ENCODE assay signal across 7 mouse cellular contexts in the genomic region with DNA sequence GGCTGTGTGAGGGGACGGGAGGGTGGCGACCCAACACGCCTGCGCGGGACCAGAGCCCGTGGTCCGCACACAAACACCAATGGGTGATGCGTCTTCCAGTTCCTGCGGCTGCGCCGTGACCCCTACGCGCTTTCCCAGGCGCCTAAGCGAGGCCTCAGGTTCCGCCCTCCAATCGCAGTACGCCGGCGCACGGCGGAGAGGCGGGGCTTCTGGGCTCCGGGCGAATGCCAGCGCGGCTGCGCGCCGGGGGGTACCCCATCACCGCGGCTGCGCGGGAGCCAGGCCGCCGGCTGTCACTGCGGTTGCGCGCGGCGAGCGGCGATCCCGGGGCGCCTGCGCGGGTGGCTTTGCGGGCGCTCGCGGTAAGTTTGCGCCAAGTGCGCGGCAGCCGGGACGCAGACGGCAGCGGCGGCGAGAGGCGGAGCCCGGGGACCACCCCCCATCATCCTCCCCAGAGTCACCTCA. TPM values are rescaled to one million over a fixed set of nuclear protein-coding genes. Genes with fewer than 3 reads are reported as not detected.
DNase-seq lines count a peak whose midpoint lies in the region; ATAC-seq lines count a peak whose summit lies in the region.

A gene (plus strand): TSS at position 314 of the 465 bp plus-strand sequence.

- under 1% methylated on average over 62 of the region's 62 CpGs for WGBS in intestine, embryonic 15.5 days
- WGBS in midbrain, embryonic 10.5 days, result under 1% methylated on average over 52 of the region's 62 CpGs

- H3K27me3 ChIP-seq in intestine, embryonic 15.5 days (replicated peaks), result peaks cover 10% of the 10 kb centered on the region; the same call in 1 of the 2 replicates
- H3K27me3 ChIP-seq in midbrain, embryonic 10.5 days (ENCODE audit: low read depth, poor library complexity, severe bottlenecking), result 0 out of 2 replicates have a peak, but pooled peaks cover 5% of the 10 kb centered on the region

- intact Hi-C loops in gastrocnemius, postnatal 36 days (cut with DNase I), result loop anchor here (5.0 kb wide), 1 partner anchor 195 kb away; a partner anchor contains a TSS
- intact Hi-C loops in left cerebral cortex, postnatal 25 days (cut with DNase I), result no loop called here

- peak within 1 kb of the TSS; percentile 99 for H3K9ac ChIP-seq in intestine, embryonic 15.5 days

- DNase-seq in adrenal gland, adult 2 months, result peak; percentile 100
- DNase-seq in embryo, embryonic 11.5 days (ENCODE audit: low read depth, low spot score), result peak; percentile 100
- peak; percentile 99 for DNase-seq in gastrocnemius, postnatal 36 days
- peak; percentile 100 for DNase-seq in left cerebral cortex, postnatal 25 days (ENCODE audit: low spot score in 2 of 2)
- DNase-seq in midbrain, embryonic 10.5 days (ENCODE audit: low spot score), result peak; percentile 100
- peak; percentile 98 for DNase-seq in right cerebral cortex, postnatal 4 days

- peak; percentile 90 for ATAC-seq in intestine, embryonic 15.5 days

- no peaks in the 10 kb centered on the region for H3K9me3 ChIP-seq in intestine, embryonic 15.5 days
- no peaks in the 10 kb centered on the region for H3K9me3 ChIP-seq in midbrain, embryonic 10.5 days (replicated peaks)

- peak within 1 kb of the TSS; percentile 100 for H3K4me3 ChIP-seq in intestine, embryonic 15.5 days (replicated peaks)
- H3K4me3 ChIP-seq in midbrain, embryonic 10.5 days, result peak within 1 kb of the TSS; percentile 76

- H3K27ac ChIP-seq in intestine, embryonic 15.5 days, result peak within 1 kb of the TSS; percentile 97
- peak within 1 kb of the TSS; percentile 92 for H3K27ac ChIP-seq in midbrain, embryonic 10.5 days (replicated peaks)

- H3K4me1 ChIP-seq in intestine, embryonic 15.5 days (replicated peaks), result peaks cover 16% of the 10 kb centered on the region
- peaks cover 30% of the 10 kb centered on the region for H3K4me1 ChIP-seq in midbrain, embryonic 10.5 days

- peak within 1 kb of the TSS; percentile 81 for H3K4me2 ChIP-seq in intestine, embryonic 15.5 days (replicated peaks)

- no peaks in the 10 kb centered on the region for H3K36me3 ChIP-seq in intestine, embryonic 15.5 days
- H3K36me3 ChIP-seq in midbrain, embryonic 10.5 days, result peaks cover 28% of the 10 kb centered on the region

RNA-seq across cellular contexts. Expression of the gene that starts here (rescaled TPM):
- total RNA-seq in adrenal gland, adult 2 months (2021), result 10 to 100 TPM; 47.1 to 53.2 TPM
- polyA plus RNA-seq in adrenal gland, adult 2 months (2012; rRNA removed), result 69.1 and 70.3 TPM in 2 replicates
- total RNA-seq in gastrocnemius, postnatal 36 days (2021), result 10 to 100 TPM; 10.7 to 14.1 TPM
- polyA plus RNA-seq in intestine, embryonic 15.5 days (2015; fragmentation: Nextera tagmentation; extraction: Ambion mirVana), result 12.8 and 13.5 TPM in 2 replicates
- 10 to 100 TPM; 50.5 to 51.4 TPM for total RNA-seq in left cerebral cortex, postnatal 25 days (2021)
- polyA plus RNA-seq in midbrain, embryonic 10.5 days (2016; fragmentation: Nextera tagmentation; extraction: Ambion mirVana), result 15.8 and 19.0 TPM in 2 replicates

Comparison
In these comparisons a context has a peak if more than half of its experiments do, and no peak if none do; other contexts are left out.
1. Peak in every context shown above with its lines: DNase-seq, ATAC-seq, H3K4me3 ChIP-seq and H3K27ac ChIP-seq.